Mouse (Mus musculus) hindbrain, embryonic 12.5 days (tissue): ENCODE results near the gene Armh3. TPM values are rescaled to one million over a fixed set of nuclear protein-coding genes. Genes with fewer than 3 reads are reported as not detected.

Experiments
- polyA plus RNA-seq: library from polyadenylated mRNA; unstranded; fragments of >200 nt; fragmentation: Nextera tagmentation; extraction: Ambion mirVana; gene quantifications from 2 replicates; pipeline ENCODE4 v1.2.1, GENCODE M21; 2016

Armh3 gene
- polyA plus RNA-seq, 1 experiment from 2014 or later = 21.3 TPM

Other genes starting within 250 kb of the Armh3 start
- gene Npm3, start 248.9 kb downstream of the Armh3 start, polyA plus RNA-seq = 6.7 and 7.6 TPM in 2 replicates
- 113 and 121 TPM in 2 replicates for gene Mgea5, start 214.7 kb downstream of the Armh3 start, polyA plus RNA-seq
- gene Kcnip2, start 182.4 kb downstream of the Armh3 start, polyA plus RNA-seq = 3.0 and 3.7 TPM in 2 replicates
- gene Hps6, start 5.0 kb upstream of the Armh3 start, polyA plus RNA-seq = 4.8 and 5.1 TPM in 2 replicates
- 28.5 and 30.8 TPM in 2 replicates for gene Pprc1, start 46.4 kb upstream of the Armh3 start, polyA plus RNA-seq
- gene Ldb1, start 46.7 kb upstream of the Armh3 start, polyA plus RNA-seq = 129 and 138 TPM in 2 replicates
- 84.9 and 88.7 TPM in 2 replicates for gene Nolc1, start 77.4 kb upstream of the Armh3 start, polyA plus RNA-seq
- 0.23 TPM in 1 of 2 replicates, not detected in the other for gene Elovl3, start 133.4 kb upstream of the Armh3 start, polyA plus RNA-seq
- 0.90 and 3.5 TPM in 2 replicates for gene Pitx3, start 149.8 kb upstream of the Armh3 start, polyA plus RNA-seq
- 76.1 and 80.5 TPM in 2 replicates for gene Gbf1, start 154.0 kb upstream of the Armh3 start, polyA plus RNA-seq